Mouse (Mus musculus) naive thymus-derived CD4-positive, alpha-beta T cell, adult 2 months (primary cell): ENCODE measurements at regions not wholly inside any gene's neighbourhood (a gene's known extent, or its start where the extent isn't known, plus 50 kb on each side); places are given as distances from the start of the nearest gene placed in this dataset.

ENCODE experiments used
- DNase-seq: peaks from one replicate; pipeline ENCODE4 v3.0.0-alpha.2; 2011; ENCODE audit warnings: low read depth

GRCm38 (mm10) chr17:44420098-44421070 is 232.0 kb downstream of the Clic5 start:
- DNase-seq = no peak

GRCm38 (mm10) chr17:44422161-44422560 is 233.8 kb downstream of the Clic5 start:
- DNase-seq = no peak

GRCm38 (mm10) chr17:44422865-44423264 is 234.5 kb downstream of the Clic5 start:
- no peak for DNase-seq

- DNase-seq = no peak
Observed at GRCm38 (mm10) chr17:44423471-44423985, 235.1 kb downstream of the Clic5 start.

- no peak for DNase-seq
Observed at GRCm38 (mm10) chr17:44432524-44433295, 244.3 kb downstream of the Clic5 start.

- DNase-seq = no peak
Observed at GRCm38 (mm10) chr17:44433296-44433653, 244.9 kb downstream of the Clic5 start.

GRCm38 (mm10) chr17:44436536-44437043 is 248.2 kb downstream of the Clic5 start:
- no peak for DNase-seq

GRCm38 (mm10) chr17:44438526-44438925 is 250.1 kb downstream of the Clic5 start:
- no peak for DNase-seq

GRCm38 (mm10) chr17:44443460-44443859 is 255.1 kb downstream of the Clic5 start:
- no peak for DNase-seq

- no peak for DNase-seq
Observed at GRCm38 (mm10) chr17:44445361-44445760, 257.0 kb downstream of the Clic5 start.
